Mouse (Mus musculus): ENCODE measurements at regions not wholly inside any gene's neighbourhood (a gene's known extent, or its start where the extent isn't known, plus 50 kb on each side); places are given as distances from the start of the nearest gene placed in this dataset.

- TF ChIP-seq RCOR1 (conservative IDR thresholded peaks at IDR 0.05; ENCODE audit: low read depth, low read length), result no peak
- no peak for TF ChIP-seq USF1 (IDR thresholded peaks at IDR 0.05; ENCODE audit: low read depth, low read length)
- TF ChIP-seq CTCF (conservative IDR thresholded peaks at IDR 0.05 in 1 of 2, IDR thresholded peaks at IDR 0.05 in 1 of 2; ENCODE audit: low read depth in 2 of 2, low read length in 2 of 2), result peak; percentile 84 to 86
- no peak for TF ChIP-seq IRF4 (IDR thresholded peaks at IDR 0.05; ENCODE audit: low read depth, low read length)
Measured at GRCm38 (mm10) chr8:90708524-90708923, 108.7 kb downstream of the Gm19935 start.

Data from CH12.LX (cell line).